Mouse (Mus musculus) adrenal gland, postnatal 4 days (tissue): Measurements from ENCODE around the gene Ino80. TPM values are rescaled to one million over a fixed set of nuclear protein-coding genes. Genes with fewer than 3 reads are reported as not detected.
A peak's percentile ranks its signal among the peaks of the same experiment; 100 is the strongest.

ENCODE experiments used
- DNase-seq, 2 experiments: peaks; one replicate each; pipeline ENCODE4 v3.0.0; 2021 to 2022; ENCODE audit warnings: low spot score in 2 of 2, mixed read lengths in 2 of 2
- total RNA-seq, 2 experiments: library from RNA; stranded (reverse); gene quantifications; 2 replicates each; pipeline ENCODE4 v1.2.3; 2021

The Ino80 gene
- total RNA-seq, 2 experiments from 2014 or later = 25.0 to 26.7 TPM

DNA sequence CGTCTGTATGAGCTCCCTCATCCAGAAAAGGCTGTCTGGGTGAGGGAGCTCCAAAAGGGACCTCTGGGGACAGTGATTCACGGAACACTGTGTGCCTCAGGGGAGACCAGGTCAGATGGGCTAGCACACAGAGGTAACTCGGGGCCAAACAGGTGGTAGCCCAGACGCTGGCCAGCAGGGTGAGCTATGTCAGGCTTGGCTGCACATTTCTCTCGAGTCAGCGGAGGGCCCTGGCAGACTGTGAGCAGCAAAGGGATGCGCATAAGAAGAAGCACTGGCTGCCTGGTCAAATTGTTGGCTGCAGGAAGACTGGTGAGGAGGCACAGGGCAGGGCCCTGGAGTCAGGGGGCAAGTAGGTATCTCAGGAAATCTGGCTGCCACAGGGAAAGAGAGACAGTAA is 121.8 kb downstream of the Ino80 start:
- no peak for DNase-seq

GRCm38 (mm10) chr2:119355089-119355488 is 122.4 kb downstream of the Ino80 start:
- DNase-seq = no peak

GRCm38 (mm10) chr2:119353707-119354106 is 123.8 kb downstream of the Ino80 start:
- no peak for DNase-seq

DNA sequence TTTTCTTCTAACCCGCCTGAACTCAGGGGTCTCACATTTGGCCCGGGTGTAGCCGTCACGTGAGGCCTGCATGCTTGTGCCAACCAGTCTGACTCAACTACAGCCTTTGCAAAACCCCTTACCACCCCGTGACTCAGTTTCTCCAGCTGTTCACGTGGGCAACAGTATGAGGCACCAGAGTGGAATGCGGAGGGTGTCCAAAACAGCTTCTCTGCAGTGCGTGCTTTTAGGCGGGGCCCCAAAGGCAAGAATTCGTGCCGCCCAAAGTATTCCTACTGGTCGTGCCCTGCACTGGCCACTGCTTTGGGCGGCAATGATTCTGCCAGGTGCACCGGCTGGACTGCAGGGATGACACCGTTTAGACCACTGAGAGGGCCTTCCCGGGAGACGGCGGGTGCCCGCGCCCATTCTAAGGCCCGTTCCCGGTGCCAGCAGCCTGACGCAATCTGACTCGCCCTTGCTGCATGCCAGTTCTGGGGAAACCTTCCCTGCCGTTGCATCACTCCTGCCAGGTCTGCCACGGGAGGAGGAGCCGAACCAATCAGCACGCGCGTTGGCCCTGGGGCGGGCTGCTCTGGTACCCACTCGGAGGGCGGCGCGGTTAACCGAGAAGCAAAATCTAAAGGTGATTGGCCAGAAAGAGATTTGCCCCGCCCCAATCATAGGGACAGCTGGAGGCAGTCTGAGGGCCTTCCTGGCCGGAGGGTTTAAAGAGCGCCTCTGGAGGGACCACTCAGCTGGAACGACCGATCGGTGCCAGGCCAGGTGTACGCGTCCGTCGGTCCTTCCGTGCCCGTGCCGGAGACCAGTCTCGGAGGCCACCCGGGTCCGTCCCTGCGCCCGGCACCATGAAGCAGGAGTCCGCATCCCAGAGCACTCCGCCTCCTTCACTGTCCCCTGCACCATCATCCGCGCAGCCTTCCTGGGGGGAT is 126.7 kb downstream of the Ino80 start, which contains the start of gene Chac1:
TSS of gene Chac1 (plus strand) at position 675 of the 932 bp plus-strand sequence.
- DNase-seq = peak; percentile 73 to 79

GRCm38 (mm10) chr2:119344537-119345138 is 132.8 kb downstream of the Ino80 start:
- DNase-seq = no peak

DNA sequence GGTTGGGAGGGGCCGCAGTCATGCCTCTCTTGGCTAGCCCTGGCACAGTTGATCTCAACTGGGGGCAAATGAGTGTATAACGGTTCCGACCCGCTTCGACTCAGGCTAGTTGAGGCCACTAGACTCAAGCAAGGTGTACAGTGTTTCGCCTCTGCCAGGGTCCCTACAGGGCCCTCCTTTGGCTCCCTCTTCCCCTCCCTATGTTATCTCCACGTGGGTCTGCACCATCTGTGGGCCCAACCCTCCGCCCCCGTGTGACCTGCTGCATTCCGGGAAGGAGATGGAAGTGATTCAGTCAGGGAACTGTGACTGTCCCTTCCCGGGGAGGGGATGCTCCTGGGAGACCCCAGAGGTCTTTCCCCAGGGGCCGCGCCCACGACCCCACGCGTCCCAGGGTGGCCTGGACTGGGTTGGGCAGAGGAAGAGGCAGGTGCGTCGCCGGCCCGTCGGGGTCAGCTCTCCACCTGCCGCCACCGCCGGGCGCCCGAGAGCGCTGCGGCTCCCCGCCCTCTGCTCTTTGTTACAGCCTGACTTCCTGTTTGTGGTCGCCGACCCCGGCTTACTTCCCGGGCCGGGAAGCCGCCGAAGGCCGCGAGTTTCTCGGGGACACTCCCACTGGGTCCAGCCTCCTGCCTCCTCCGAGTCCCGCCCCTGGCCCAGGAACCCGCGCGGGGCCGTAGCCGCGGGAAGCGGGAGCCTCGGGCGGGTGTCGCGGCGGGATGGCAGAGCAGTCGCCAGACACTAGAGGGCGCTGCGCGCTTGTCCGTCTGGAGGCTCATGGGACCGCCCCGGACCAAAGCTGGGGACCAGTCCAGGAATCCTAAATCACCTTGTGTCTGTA is 139.8 kb downstream of the Ino80 start:
- peak; percentile 78 to 79 for DNase-seq

DNA sequence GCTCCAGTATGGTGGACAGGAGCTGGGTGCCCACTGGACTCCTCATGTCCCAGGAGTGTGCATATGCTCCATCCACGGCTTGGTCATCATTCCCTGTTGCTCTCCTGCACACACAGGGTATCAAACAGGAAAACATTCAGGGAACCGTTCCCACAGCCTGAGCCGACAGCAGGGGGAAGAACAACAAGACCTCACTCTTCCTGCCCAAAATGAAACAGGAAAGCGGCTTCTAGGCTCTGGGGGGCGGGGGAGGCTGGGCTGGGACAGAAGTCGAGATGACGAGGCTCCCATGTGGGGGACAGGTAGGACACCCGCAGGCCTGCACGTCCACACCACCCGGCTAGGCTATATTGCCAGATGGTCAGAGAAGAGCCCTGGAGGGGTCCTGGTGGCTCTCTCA is 141.0 kb downstream of the Ino80 start:
- no peak for DNase-seq

DNA sequence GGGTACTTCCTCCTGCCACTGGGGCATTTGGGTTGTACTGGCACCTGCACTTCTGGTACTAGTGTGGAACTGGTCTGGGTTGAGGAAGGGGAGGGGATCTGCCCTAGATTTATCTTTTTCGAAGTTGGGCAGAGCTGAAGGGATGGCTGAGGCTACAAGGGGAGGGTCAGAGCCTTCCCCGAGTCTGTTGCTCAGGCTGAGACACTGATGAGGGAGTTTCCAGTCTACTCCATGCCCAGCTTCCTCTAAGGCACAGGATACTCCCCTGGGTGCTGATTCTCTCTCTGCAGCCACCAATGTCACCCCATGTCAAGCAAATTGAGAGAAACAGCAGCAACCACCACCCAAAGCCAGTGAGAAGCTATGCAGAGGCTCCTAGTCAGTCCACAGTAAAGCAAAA is 141.5 kb downstream of the Ino80 start:
- no peak for DNase-seq

GRCm38 (mm10) chr2:119335535-119335934 is 142.0 kb downstream of the Ino80 start:
- DNase-seq = no peak

DNA sequence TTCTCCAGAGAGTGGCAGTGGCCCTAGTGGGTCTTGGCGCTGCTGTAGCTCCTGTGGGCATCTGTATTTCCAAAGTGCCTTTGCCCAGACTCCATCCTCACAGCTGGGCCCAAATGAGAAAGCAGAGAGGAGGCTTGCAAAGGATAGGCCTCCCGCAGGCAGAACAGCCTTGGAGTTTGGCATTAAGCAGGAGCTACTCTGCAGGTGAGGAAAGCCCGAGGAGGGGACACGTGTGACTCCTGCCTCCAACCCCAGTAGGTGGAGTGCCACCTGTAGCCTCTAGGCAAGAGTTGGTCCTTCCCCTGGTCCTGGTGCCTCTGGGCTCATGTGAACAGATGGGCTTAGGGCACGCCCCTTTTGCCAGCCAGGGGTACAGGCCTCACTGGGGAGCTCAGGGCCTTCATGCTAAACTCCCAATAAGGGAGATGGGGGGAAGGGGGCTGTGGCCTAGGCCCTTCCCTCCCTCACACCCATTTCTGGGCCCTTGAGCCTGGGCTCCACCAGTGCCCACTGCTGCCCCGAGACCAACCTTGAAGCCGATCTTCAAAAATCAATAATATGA is 142.4 kb downstream of the Ino80 start:
- no peak for DNase-seq

DNA sequence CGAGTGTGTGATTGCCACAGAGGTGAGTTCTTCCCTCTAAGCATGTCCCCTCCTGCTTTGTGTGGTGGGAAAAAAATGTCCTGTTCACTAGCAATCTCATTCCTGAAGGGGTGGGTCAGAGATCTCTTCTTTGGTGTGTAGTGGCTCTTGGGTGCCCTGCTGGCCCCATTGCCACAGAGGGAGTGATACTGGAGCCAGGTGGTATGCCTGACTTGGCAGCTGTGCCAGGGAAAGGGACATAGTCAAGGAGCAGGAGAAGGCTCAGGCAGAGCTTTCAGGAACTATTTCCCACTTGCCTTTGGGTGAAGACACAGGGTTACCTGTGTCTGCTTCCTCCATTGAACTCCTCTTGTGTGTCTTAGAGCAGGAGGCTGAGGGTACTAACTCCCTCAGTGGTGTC is 143.4 kb downstream of the Ino80 start:
- DNase-seq = no peak

DNA sequence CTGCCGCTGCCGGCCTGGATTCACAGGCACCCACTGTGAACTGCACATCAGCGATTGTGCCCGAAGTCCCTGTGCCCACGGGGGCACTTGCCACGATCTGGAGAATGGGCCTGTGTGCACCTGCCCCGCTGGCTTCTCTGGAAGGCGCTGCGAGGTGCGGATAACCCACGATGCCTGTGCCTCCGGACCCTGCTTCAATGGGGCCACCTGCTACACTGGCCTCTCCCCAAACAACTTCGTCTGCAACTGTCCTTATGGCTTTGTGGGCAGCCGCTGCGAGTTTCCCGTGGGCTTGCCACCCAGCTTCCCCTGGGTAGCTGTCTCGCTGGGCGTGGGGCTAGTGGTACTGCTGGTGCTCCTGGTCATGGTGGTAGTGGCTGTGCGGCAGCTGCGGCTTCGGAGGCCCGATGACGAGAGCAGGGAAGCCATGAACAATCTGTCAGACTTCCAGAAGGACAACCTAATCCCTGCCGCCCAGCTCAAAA is 145.3 kb downstream of the Ino80 start:
- DNase-seq = no peak

DNA sequence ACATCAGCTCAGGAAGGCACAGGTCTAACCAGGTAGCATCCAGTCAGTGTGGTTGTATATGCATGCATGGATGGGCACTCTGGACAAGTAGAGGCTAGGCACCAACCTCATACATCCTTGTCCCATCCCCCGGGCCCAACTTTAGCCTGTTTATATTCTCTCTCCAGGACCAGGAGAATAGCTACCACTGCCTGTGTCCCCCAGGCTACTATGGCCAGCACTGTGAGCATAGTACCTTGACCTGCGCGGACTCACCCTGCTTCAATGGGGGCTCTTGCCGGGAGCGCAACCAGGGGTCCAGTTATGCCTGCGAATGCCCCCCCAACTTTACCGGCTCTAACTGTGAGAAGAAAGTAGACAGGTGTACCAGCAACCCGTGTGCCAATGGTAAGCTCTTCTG is 146.7 kb downstream of the Ino80 start:
- DNase-seq = no peak

DNA sequence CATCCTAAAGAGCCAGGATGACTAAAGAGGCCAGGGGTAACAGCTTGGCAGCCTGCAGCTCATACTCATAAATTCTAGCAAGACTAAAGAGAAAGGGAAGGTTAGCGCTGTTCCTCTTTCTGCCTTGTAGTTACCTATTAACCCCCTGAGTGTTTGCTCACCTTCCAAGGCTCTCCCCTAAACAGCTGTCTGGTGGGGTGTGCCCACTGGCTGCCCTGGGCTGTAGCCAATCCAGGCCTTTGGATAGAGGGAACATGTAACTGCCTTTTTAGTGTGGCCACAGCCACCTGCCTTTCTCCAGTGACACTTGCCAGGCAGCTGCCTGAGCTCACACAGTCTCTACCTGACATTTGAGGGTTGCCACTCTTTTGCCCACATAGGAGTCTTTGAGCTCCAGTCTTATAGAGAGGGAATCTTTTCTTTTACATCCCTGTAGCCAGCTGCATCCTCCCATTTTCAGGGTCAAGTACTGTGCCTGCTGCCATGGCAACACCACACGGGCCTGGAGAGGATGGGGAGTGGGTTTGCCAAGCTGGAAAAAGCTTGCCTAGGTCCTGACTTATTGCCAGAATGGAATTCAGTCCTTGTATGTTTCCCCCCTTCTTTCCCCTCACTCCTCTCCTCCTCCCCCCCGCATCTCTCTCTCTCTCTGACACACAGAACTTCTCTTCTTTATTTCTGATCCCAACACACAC is 148.2 kb downstream of the Ino80 start:
- no peak for DNase-seq

GRCm38 (mm10) chr2:119328546-119328945 is 148.9 kb downstream of the Ino80 start:
- DNase-seq = no peak

DNA sequence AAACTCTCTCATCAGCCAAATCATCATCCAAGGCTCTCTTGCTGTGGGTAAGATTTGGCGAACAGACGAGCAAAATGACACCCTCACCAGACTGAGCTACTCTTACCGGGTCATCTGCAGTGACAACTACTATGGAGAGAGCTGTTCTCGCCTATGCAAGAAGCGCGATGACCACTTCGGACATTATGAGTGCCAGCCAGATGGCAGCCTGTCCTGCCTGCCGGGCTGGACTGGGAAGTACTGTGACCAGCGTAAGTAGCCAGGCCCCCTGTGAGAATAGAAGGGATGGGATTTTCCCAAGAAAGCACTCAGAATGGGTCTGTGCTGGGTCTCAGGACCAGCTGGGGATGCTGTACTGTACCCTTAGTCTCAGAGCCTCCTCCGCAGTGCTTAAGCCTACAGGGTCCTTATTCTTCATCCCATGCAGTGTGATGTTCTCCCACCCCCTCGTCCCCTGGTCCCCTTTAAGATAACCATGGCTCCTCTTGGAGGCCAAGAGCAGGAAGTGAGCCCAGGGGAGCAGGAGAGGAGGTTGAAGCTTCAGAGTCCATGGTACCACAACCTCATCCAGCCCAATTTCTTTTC is 149.5 kb downstream of the Ino80 start:
- no peak for DNase-seq

DNA sequence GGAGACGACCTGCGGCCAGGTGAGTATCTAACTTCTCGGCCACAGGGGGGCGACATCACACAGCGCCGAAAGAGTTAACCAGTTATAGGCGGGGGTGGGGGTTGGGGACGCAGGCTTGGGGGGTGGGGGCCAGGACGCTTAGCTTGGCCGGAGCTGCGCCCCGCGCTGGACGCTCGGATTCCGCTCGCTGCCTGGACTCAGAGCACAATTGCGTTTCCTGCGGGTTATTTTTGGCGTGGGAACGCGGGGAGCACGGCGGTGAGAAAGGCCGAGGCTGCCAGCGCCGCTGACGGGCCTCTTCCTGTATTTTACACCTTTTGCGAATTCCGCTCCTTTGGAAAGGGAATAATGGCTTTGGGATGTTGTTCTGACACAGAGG is 150.4 kb downstream of the Ino80 start:
- DNase-seq = no peak

GRCm38 (mm10) chr2:119326161-119327101 is 151.1 kb downstream of the Ino80 start:
- no peak for DNase-seq

GRCm38 (mm10) chr2:119325568-119326143 is 151.8 kb downstream of the Ino80 start, which contains the start of gene Dll4:
Gene Dll4, plus strand, starts transcription at chr2:119325784.
- no peak for DNase-seq
